Mouse (Mus musculus): ENCODE results near the gene Mmp25. TPM values are rescaled to one million over a fixed set of nuclear protein-coding genes. Genes with fewer than 3 reads are reported as not detected.
A peak's percentile ranks its signal among the peaks of the same experiment; 100 is the strongest.

Gene Mmp25
- total RNA-seq, 1 experiment, result 4.7 TPM

- Histone ChIP-seq H3K9me3 (ENCODE audit: control insufficient read depth, insufficient read depth, low read depth, low read length) (no peaks in the 10 kb centered on the region), H3K9ac (ENCODE audit: insufficient read depth, low read depth, low read length, poor library complexity, severe bottlenecking) (no peak overlapping the region), H3K4me3 (ENCODE audit: insufficient read depth in 1 of 2, low read depth in 1 of 2, low read length in 2 of 2, poor library complexity in 1 of 2, severe bottlenecking in 1 of 2) (peak overlapping the region in 1 of 2 experiments; percentile 83; a peak in 2 of 4 replicates), H3K27ac (ENCODE audit: insufficient read depth, low read depth, low read length, poor library complexity, severe bottlenecking) (no peak overlapping the region), H3K36me3 (ENCODE audit: control insufficient read depth, insufficient read depth, low read length, poor library complexity, severe bottlenecking) (peaks cover 8% of the 10 kb centered on the region), H3K4me1 (ENCODE audit: control insufficient read depth in 2 of 2, insufficient read depth in 2 of 2, low read length in 2 of 2, poor library complexity in 1 of 2) (peaks cover 0 to 27% of the 10 kb centered on the region in 2 experiments; a peak in 3 of 4 replicates)
- DNase-seq (ENCODE audit: low read depth, low spot score), result no peak
- TF ChIP-seq MAFK (IDR thresholded peaks at IDR 0.05; ENCODE audit: insufficient read depth, low read depth, low read length) (no peak), ZNF384 (IDR thresholded peaks at IDR 0.05; ENCODE audit: low read depth, low read length) (no peak), ZC3H11A (IDR thresholded peaks at IDR 0.05; ENCODE audit: borderline replicate concordance, low read depth, low read length) (no peak), CHD2 (IDR thresholded peaks at IDR 0.05; ENCODE audit: low read depth, low read length) (no peak), HCFC1 (IDR thresholded peaks at IDR 0.05; ENCODE audit: borderline replicate concordance, insufficient read depth, low read length) (no peak)
- in situ Hi-C loops (cut with MboI; ENCODE audit: low sequenced_read_pairs in 2 of 2, unreplicated experiment in 2 of 2), result no loop called here
Observed at GRCm38 (mm10) chr17:23675127-23675526, 30.1 kb upstream of the Mmp25 start.

DNA sequence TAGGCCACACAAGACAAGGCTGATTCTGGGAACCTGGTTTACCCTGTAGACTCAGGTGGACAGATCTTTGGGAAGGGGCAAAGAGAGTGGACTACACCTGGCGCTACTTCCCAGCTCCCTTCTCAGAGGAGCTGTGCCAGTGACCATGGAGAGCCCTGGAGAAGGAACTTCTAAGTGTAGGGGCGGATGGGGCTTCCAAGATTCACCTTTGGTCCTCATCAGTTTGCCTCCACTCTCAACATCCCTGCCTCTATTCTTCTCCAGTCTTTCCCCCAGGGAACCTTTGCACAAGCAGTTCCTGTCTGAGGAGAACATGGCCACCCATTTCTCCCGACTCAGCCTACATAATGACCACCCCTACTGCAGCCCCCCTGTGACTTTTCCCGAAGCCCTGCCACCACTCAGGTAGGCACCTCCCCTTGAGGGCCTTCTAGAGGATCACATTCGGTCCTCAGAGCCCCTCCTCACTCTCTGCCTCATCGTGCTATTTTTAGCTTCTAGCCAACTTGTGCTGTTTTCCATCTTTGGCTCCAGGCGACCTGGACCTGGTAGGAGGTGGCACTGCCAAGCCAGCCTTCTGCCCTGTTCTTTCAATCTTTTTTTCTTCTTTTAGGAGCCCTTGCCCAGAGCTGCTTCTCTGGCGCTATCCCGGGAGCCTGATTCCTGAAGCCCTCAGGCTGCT, 29.3 kb upstream of the Mmp25 start:
- H3K9ac ChIP-seq (ENCODE audit: insufficient read depth, low read depth, low read length, poor library complexity, severe bottlenecking), result peak overlapping the region; percentile 70
- no peak for DNase-seq (ENCODE audit: low read depth, low spot score)
- TF ChIP-seq ZC3H11A (IDR thresholded peaks at IDR 0.05; ENCODE audit: borderline replicate concordance, low read depth, low read length), result no peak
- no peak for TF ChIP-seq ZNF384 (IDR thresholded peaks at IDR 0.05; ENCODE audit: low read depth, low read length)
- in situ Hi-C loops (cut with MboI; ENCODE audit: low sequenced_read_pairs in 2 of 2, unreplicated experiment in 2 of 2), result no loop called here
- peaks cover 0 to 31% of the 10 kb centered on the region in 2 experiments; a peak in 3 of 4 replicates for H3K4me1 ChIP-seq (ENCODE audit: control insufficient read depth in 2 of 2, insufficient read depth in 2 of 2, low read length in 2 of 2, poor library complexity in 1 of 2)
- H3K4me3 ChIP-seq (ENCODE audit: insufficient read depth in 1 of 2, low read depth in 1 of 2, low read length in 2 of 2, poor library complexity in 1 of 2, severe bottlenecking in 1 of 2), result peak overlapping the region; percentile 85 to 96
- peaks cover 14% of the 10 kb centered on the region for H3K36me3 ChIP-seq (ENCODE audit: control insufficient read depth, insufficient read depth, low read length, poor library complexity, severe bottlenecking)
- H3K9me3 ChIP-seq (ENCODE audit: control insufficient read depth, insufficient read depth, low read depth, low read length), result no peaks in the 10 kb centered on the region
- no peak overlapping the region for H3K27ac ChIP-seq (ENCODE audit: insufficient read depth, low read depth, low read length, poor library complexity, severe bottlenecking)

- peak within 1 kb of the TSS; percentile 94 for H3K27ac ChIP-seq (ENCODE audit: insufficient read depth, low read depth, low read length, poor library complexity, severe bottlenecking)
- DNase-seq (ENCODE audit: low read depth, low spot score), result peak; percentile 95
- H3K9ac ChIP-seq (ENCODE audit: insufficient read depth, low read depth, low read length, poor library complexity, severe bottlenecking), result peak within 1 kb of the TSS; percentile 90
- peak within 1 kb of the TSS; percentile 85 to 96 for H3K4me3 ChIP-seq (ENCODE audit: insufficient read depth in 1 of 2, low read depth in 1 of 2, low read length in 2 of 2, poor library complexity in 1 of 2, severe bottlenecking in 1 of 2)
- peaks cover 0 to 28% of the 10 kb centered on the region in 2 experiments; a peak in 2 of 4 replicates for H3K4me1 ChIP-seq (ENCODE audit: control insufficient read depth in 2 of 2, insufficient read depth in 2 of 2, low read length in 2 of 2, poor library complexity in 1 of 2)
- in situ Hi-C loops (cut with MboI; ENCODE audit: low sequenced_read_pairs in 2 of 2, unreplicated experiment in 2 of 2), result no loop called here
- peaks cover 22% of the 10 kb centered on the region for H3K36me3 ChIP-seq (ENCODE audit: control insufficient read depth, insufficient read depth, low read length, poor library complexity, severe bottlenecking)
- TF ChIP-seq ZC3H11A (IDR thresholded peaks at IDR 0.05; ENCODE audit: borderline replicate concordance, low read depth, low read length) (no peak), ZNF384 (IDR thresholded peaks at IDR 0.05; ENCODE audit: low read depth, low read length) (no peak), HCFC1 (IDR thresholded peaks at IDR 0.05; ENCODE audit: borderline replicate concordance, insufficient read depth, low read length) (peak; percentile 98), CHD2 (IDR thresholded peaks at IDR 0.05; ENCODE audit: low read depth, low read length) (peak; percentile 84), MAFK (IDR thresholded peaks at IDR 0.05; ENCODE audit: insufficient read depth, low read depth, low read length) (no peak)
- H3K9me3 ChIP-seq (ENCODE audit: control insufficient read depth, insufficient read depth, low read depth, low read length), result no peaks in the 10 kb centered on the region
Observed at GRCm38 (mm10) chr17:23673424-23674073, 28.5 kb upstream of the Mmp25 start, which contains the start of the genes Hcfc1r1 and Thoc6. Gene Hcfc1r1, plus strand, starts transcription at chr17:23673596. Gene Thoc6, minus strand, starts transcription at chr17:23673882.

DNA sequence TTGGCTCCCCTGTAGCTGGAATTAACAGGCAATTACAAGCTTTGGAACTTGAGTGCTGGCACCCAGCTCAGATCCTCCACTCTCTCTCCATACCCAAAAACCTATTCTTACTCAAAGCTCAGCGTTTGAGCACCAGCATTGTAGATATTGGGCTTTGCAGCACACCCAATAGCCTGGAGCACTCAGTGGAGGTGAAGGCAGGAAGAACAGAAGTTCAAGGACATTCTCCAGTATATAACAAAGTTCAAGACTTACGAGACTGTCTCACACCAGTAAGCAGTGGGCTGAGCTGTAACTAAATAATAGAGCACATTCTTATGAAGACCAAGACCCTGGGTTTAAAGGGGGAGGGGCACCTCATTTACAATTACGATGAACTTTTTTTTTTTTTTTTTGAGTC, 27.7 kb upstream of the Mmp25 start:
- H3K36me3 ChIP-seq (ENCODE audit: control insufficient read depth, insufficient read depth, low read length, poor library complexity, severe bottlenecking), result peaks cover 24% of the 10 kb centered on the region
- H3K4me3 ChIP-seq (ENCODE audit: insufficient read depth in 1 of 2, low read depth in 1 of 2, low read length in 2 of 2, poor library complexity in 1 of 2, severe bottlenecking in 1 of 2), result peak overlapping the region; percentile 85 to 96; a peak in 3 of 4 replicates
- H3K9me3 ChIP-seq (ENCODE audit: control insufficient read depth, insufficient read depth, low read depth, low read length), result no peaks in the 10 kb centered on the region
- no peak for DNase-seq (ENCODE audit: low read depth, low spot score)
- no peak overlapping the region; the same call in 1 of the 2 replicates for H3K9ac ChIP-seq (ENCODE audit: insufficient read depth, low read depth, low read length, poor library complexity, severe bottlenecking)
- H3K27ac ChIP-seq (ENCODE audit: insufficient read depth, low read depth, low read length, poor library complexity, severe bottlenecking), result no peak overlapping the region
- TF ChIP-seq CHD2 (IDR thresholded peaks at IDR 0.05; ENCODE audit: low read depth, low read length), result no peak
- TF ChIP-seq HCFC1 (IDR thresholded peaks at IDR 0.05; ENCODE audit: borderline replicate concordance, insufficient read depth, low read length), result no peak
- TF ChIP-seq ZC3H11A (IDR thresholded peaks at IDR 0.05; ENCODE audit: borderline replicate concordance, low read depth, low read length), result no peak
- TF ChIP-seq MAFK (IDR thresholded peaks at IDR 0.05; ENCODE audit: insufficient read depth, low read depth, low read length), result no peak
- TF ChIP-seq ZNF384 (IDR thresholded peaks at IDR 0.05; ENCODE audit: low read depth, low read length), result no peak
- H3K4me1 ChIP-seq (ENCODE audit: control insufficient read depth in 2 of 2, insufficient read depth in 2 of 2, low read length in 2 of 2, poor library complexity in 1 of 2), result peaks cover 0 to 28% of the 10 kb centered on the region in 2 experiments; a peak in 2 of 4 replicates
- in situ Hi-C loops (cut with MboI; ENCODE audit: low sequenced_read_pairs in 2 of 2, unreplicated experiment in 2 of 2), result no loop called here

Data from ES-E14 (cell line).